Mouse (Mus musculus): ENCODE measurements around the gene Ubb. TPM values are rescaled to one million over a fixed set of nuclear protein-coding genes. Genes with fewer than 3 reads are reported as not detected.
"Not testable (repeated sequence)": the region's sequence is repeated elsewhere in the genome, so short reads cannot be mapped to it uniquely, and the experiment has no call there.

The Ubb gene
- 1,519 and 1,558 TPM in 2 replicates for polyA plus RNA-seq (2015; fragmentation: Nextera tagmentation; extraction: Ambion mirVana)

DNA sequence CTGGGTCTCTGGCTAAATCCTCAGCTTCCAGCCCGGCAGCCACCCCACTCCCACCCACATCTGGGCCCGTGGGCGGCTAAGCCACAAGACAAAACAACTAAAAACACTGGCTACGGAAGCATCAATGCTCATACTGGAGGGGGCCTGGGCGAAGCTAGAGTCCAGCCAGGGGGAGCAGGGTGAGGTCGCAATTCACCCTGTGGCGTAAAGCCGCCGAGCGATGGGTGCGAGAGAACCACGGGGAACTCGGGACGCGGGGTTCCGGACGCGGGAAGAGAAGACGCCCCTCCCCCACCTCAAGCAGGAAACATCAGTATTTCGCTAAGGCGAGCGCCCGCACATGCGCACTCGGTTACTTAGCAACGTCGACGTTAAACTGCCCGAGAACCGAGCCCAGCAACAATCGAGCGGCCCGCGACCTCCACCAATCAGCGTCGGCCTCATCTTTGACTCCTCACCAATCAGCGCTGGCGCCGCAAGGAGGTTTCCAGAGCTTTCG, at the start of gene Ubb:
Ubb (plus strand) TSS at position 445 of the 499 bp plus-strand sequence.
- H3K9me3 ChIP-seq (replicated peaks): no peaks in the 10 kb centered on the region
- under 1% methylated on average over 40 of the region's 40 CpGs for WGBS (ENCODE audit: insufficient replicate concordance)
- ATAC-seq (ENCODE audit: low read depth): peak; percentile 91

DNA sequence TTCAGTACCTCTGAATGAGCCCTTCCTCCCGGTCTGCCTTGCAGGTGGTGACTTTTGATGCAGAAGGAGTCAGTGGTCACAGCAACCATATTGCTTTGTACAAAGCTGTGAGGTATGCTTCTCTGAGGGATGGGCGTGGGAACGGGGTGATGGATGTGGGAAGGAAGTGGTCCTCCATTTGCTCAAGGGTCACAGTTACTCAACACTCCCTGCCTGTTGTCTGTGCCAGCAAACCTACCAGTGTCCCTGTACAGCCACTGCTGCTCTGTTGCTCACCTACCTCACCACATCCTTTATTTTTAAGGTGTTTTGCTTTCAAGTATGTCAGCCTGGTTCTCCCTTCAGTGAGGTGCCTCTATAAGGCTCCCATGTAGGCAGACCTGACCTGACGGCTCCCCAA, 43.3 kb upstream of the Ubb start:
- DNase-seq (no peak), ATAC-seq (ENCODE audit: low read depth) (no peak)
- Histone ChIP-seq H3K4me1 (replicated peaks) (no peaks in the 10 kb centered on the region), H3K36me3 (no peaks in the 10 kb centered on the region), H3K9ac (no peak overlapping the region), H3K27me3 (no peaks in the 10 kb centered on the region), H3K4me3 (replicated peaks) (no peak overlapping the region), H3K9me3 (replicated peaks) (no peaks in the 10 kb centered on the region), H3K27ac (no peak overlapping the region), H3K4me2 (no peak overlapping the region)
- 62% methylated on average over 4 of the region's 4 CpGs for WGBS (ENCODE audit: insufficient replicate concordance)

More for the DNA sequence above, at the start of gene Ubb:
- Histone ChIP-seq H3K4me2 (peak within 1 kb of the TSS; percentile 99), H3K27me3 (no peaks in the 10 kb centered on the region), H3K4me3 (replicated peaks) (peak within 1 kb of the TSS; percentile 79), H3K27ac (peak within 1 kb of the TSS; percentile 98), H3K36me3 (peaks cover 29% of the 10 kb centered on the region), H3K9ac (peak within 1 kb of the TSS; percentile 90), H3K4me1 (replicated peaks) (peaks cover 42% of the 10 kb centered on the region)
- DNase-seq: peak; percentile 97

- not testable (repeated sequence) for H3K9me3 ChIP-seq (replicated peaks); H3K4me1 ChIP-seq (replicated peaks); DNase-seq; H3K27ac ChIP-seq; ATAC-seq (ENCODE audit: low read depth); H3K36me3 ChIP-seq; H3K4me3 ChIP-seq (replicated peaks); H3K27me3 ChIP-seq; H3K4me2 ChIP-seq; H3K9ac ChIP-seq
- WGBS (ENCODE audit: insufficient replicate concordance): 91% methylated on average over 13 of the region's 13 CpGs
Measured at GRCm38 (mm10) chr11:62508365-62508764, 42.6 kb upstream of the Ubb start.

DNA sequence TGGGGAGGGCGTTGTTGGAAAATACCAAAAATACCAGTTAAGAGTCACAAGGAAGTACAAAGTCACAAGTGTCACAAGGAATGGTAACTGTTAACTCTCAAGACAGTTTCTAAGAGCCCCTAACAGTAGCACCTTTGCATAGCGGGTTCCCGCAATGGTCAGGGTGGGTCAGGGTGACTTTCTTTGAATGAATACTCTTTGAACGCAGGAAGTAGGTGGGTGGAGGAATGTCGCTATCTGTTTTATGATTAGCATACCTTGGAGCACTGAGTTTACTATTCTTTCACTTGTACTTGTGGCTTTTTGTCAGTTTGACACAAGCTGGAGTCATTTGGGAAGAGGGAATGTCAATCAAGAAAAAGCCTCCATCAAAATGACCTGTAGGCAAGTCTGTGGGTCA, 42.2 kb upstream of the Ubb start:
- H3K27ac ChIP-seq; H3K4me3 ChIP-seq (replicated peaks); H3K27me3 ChIP-seq; H3K4me2 ChIP-seq; H3K9me3 ChIP-seq (replicated peaks); H3K9ac ChIP-seq; H3K36me3 ChIP-seq; H3K4me1 ChIP-seq (replicated peaks); DNase-seq; ATAC-seq (ENCODE audit: low read depth): not testable (repeated sequence)
- WGBS (ENCODE audit: insufficient replicate concordance): 89% methylated on average over 5 of the region's 5 CpGs

DNA sequence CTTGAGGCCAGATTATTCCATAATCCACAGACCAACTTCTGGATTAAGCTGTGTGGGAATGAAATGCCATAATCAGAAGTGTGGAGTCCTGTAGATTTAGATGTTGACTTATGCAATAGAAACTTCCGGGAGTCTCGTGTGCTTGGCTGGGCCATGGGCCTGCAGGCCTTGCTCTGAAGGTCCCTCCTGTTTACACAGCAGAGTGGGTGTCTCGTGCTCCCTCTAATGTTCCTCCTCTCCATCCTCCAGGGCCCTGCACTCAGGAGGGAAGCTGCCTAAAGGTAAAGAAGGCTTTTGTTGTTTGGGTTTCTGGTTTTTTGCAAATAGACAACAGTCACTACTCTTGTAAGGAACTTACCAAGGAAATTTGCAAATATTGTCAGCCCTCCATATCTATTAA, 41.4 kb upstream of the Ubb start:
- Histone ChIP-seq H3K36me3 (peaks cover 4% of the 10 kb centered on the region), H3K27me3 (no peaks in the 10 kb centered on the region), H3K27ac (no peak overlapping the region), H3K4me3 (replicated peaks) (no peak overlapping the region), H3K9me3 (replicated peaks) (no peaks in the 10 kb centered on the region), H3K9ac (no peak overlapping the region), H3K4me1 (replicated peaks) (no peaks in the 10 kb centered on the region), H3K4me2 (no peak overlapping the region)
- WGBS (ENCODE audit: insufficient replicate concordance): 64% methylated on average over 3 of the region's 3 CpGs
- ATAC-seq (ENCODE audit: low read depth) (no peak), DNase-seq (no peak)

- DNase-seq: no peak
- Histone ChIP-seq H3K9me3 (replicated peaks) (no peaks in the 10 kb centered on the region), H3K27me3 (no peaks in the 10 kb centered on the region), H3K4me3 (replicated peaks) (no peak overlapping the region), H3K4me1 (replicated peaks) (no peaks in the 10 kb centered on the region), H3K36me3 (peaks cover 4% of the 10 kb centered on the region), H3K4me2 (no peak overlapping the region), H3K27ac (no peak overlapping the region), H3K9ac (no peak overlapping the region)
- ATAC-seq (ENCODE audit: low read depth): no peak
- 78% methylated on average over 5 of the region's 5 CpGs for WGBS (ENCODE audit: insufficient replicate concordance)
Measured at GRCm38 (mm10) chr11:62510956-62511355, 40.0 kb upstream of the Ubb start.

DNA sequence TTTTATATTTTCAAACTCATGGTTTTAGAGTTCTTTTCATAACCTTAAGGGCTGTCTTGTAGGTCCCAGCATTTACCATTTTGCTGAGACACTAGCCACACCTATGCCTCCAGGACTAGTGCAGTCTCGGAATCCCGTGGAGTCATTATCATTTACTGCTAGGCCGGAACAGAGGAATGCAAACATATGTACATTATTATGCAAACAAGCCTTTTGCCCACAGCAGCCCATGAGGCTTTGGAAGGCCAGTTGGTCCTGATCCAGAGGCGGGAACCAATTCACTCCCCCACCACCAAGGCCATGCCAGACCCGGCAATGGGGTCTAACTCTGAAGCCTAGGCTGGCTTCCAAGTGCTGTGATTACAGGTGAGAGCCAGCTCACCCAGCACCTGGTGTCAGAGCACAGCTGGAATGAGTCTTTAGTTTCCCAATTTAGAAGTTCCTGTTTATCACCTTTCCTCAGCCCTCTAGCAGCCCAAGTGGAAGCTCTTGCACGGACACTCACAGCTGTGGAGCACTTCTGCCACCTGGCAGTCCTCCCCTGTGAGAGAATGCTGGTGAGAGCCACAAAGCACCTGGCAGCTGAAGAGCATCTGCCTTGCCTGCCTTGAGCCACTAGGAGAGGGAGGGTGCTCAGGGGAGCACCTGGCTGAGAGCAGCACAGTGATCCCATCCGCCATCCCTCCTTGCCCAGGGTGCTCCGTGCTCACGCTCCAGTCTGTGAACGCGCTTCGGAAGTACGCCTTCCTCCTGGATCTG, 39.3 kb upstream of the Ubb start:
- Histone ChIP-seq H3K4me2 (no peak overlapping the region), H3K9ac (no peak overlapping the region), H3K27me3 (no peaks in the 10 kb centered on the region), H3K4me3 (replicated peaks) (no peak overlapping the region), H3K36me3 (peaks cover 4% of the 10 kb centered on the region), H3K27ac (no peak overlapping the region), H3K4me1 (replicated peaks) (no peaks in the 10 kb centered on the region), H3K9me3 (replicated peaks) (no peaks in the 10 kb centered on the region)
- DNase-seq (no peak), ATAC-seq (ENCODE audit: low read depth) (no peak)
- 87% methylated on average over 13 of the region's 13 CpGs for WGBS (ENCODE audit: insufficient replicate concordance)

- no peaks in the 10 kb centered on the region for H3K9me3 ChIP-seq (replicated peaks)
- H3K9ac ChIP-seq: no peak overlapping the region
- no peak overlapping the region for H3K4me3 ChIP-seq (replicated peaks)
- 74% methylated on average over 8 of the region's 8 CpGs for WGBS (ENCODE audit: insufficient replicate concordance)
- no peak overlapping the region for H3K27ac ChIP-seq
- peaks cover 4% of the 10 kb centered on the region for H3K36me3 ChIP-seq
- DNase-seq (no peak), ATAC-seq (ENCODE audit: low read depth) (no peak)
- H3K27me3 ChIP-seq: no peaks in the 10 kb centered on the region
- H3K4me2 ChIP-seq: no peak overlapping the region
- no peaks in the 10 kb centered on the region for H3K4me1 ChIP-seq (replicated peaks)
Measured at GRCm38 (mm10) chr11:62512529-62513080, 38.4 kb upstream of the Ubb start.

- Histone ChIP-seq H3K4me3 (replicated peaks) (no peak overlapping the region), H3K9me3 (replicated peaks) (no peaks in the 10 kb centered on the region), H3K4me2 (no peak overlapping the region), H3K27me3 (no peaks in the 10 kb centered on the region), H3K36me3 (peaks cover 4% of the 10 kb centered on the region), H3K9ac (no peak overlapping the region), H3K4me1 (replicated peaks) (no peaks in the 10 kb centered on the region), H3K27ac (no peak overlapping the region)
- DNase-seq: no peak
- 78% methylated on average over 6 of the region's 6 CpGs for WGBS (ENCODE audit: insufficient replicate concordance)
- no peak for ATAC-seq (ENCODE audit: low read depth)
Measured at GRCm38 (mm10) chr11:62513311-62513710, 37.7 kb upstream of the Ubb start.

- Histone ChIP-seq H3K9ac (no peak overlapping the region), H3K4me2 (no peak overlapping the region), H3K4me3 (replicated peaks) (no peak overlapping the region), H3K36me3 (no peaks in the 10 kb centered on the region), H3K27ac (no peak overlapping the region), H3K27me3 (no peaks in the 10 kb centered on the region), H3K4me1 (replicated peaks) (no peaks in the 10 kb centered on the region), H3K9me3 (replicated peaks) (no peaks in the 10 kb centered on the region)
- no peak for ATAC-seq (ENCODE audit: low read depth)
- 44% methylated on average over 2 of the region's 2 CpGs for WGBS (ENCODE audit: insufficient replicate concordance)
- DNase-seq: no peak
Measured at GRCm38 (mm10) chr11:62518991-62519390, 32.0 kb upstream of the Ubb start.

GRCm38 (mm10) chr11:62522283-62522682, 28.7 kb upstream of the Ubb start:
- 11% methylated on average over 2 of the region's 2 CpGs for WGBS (ENCODE audit: insufficient replicate concordance)
- Histone ChIP-seq H3K36me3 (peaks cover 7% of the 10 kb centered on the region; the same call in 1 of the 2 replicates), H3K27ac (no peak overlapping the region), H3K27me3 (no peaks in the 10 kb centered on the region), H3K4me3 (replicated peaks) (no peak overlapping the region), H3K9me3 (replicated peaks) (no peaks in the 10 kb centered on the region), H3K4me2 (no peak overlapping the region), H3K9ac (no peak overlapping the region), H3K4me1 (replicated peaks) (no peaks in the 10 kb centered on the region)
- ATAC-seq (ENCODE audit: low read depth) (no peak), DNase-seq (no peak)

GRCm38 (mm10) chr11:62537089-62537488, 13.9 kb upstream of the Ubb start:
- WGBS (ENCODE audit: insufficient replicate concordance): 85% methylated on average over 8 of the region's 8 CpGs
- H3K9ac ChIP-seq: no peak overlapping the region
- ATAC-seq (ENCODE audit: low read depth) (no peak), DNase-seq (no peak)
- peak overlapping the region; percentile 84 for H3K4me3 ChIP-seq (replicated peaks)
- H3K4me2 ChIP-seq: peak overlapping the region; percentile 95
- no peak overlapping the region for H3K27ac ChIP-seq
- H3K9me3 ChIP-seq (replicated peaks): no peaks in the 10 kb centered on the region
- peaks cover 11% of the 10 kb centered on the region for H3K36me3 ChIP-seq
- peaks cover 22% of the 10 kb centered on the region for H3K27me3 ChIP-seq
- peaks cover 23% of the 10 kb centered on the region for H3K4me1 ChIP-seq (replicated peaks)
